Mouse (Mus musculus): ENCODE results near the gene Pced1b. TPM values are rescaled to one million over a fixed set of nuclear protein-coding genes. Genes with fewer than 3 reads are reported as not detected.

The Pced1b gene
- polyA plus RNA-seq, 1 experiment: 24.8 TPM

DNA sequence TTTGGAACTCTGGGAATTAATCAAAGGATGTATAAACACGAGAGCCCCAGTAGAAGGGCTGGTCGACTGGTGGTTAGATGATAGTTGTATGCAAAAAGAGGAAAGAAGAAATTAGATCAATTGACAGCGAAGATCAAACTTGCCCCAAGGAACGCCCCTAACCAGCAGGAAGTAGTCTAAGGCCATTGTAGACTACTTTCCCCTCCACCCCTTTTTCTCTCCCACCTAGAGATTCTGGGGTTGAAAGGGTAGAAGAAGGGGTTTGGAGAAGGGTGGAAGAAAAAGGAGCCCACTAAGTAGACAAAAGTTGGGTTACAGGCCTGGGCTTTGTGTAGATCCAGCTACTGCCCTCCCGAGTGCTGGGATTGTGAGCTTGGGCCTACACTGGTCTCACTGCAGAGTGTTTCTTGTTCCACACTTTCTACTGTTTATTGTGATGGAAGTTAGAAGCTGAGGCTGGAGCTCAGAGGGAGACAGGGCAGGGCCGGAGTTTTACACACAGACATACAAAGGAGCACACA is 125.8 kb downstream of the Pced1b start:
- WGBS: 61% methylated on average over 6 of the region's 6 CpGs
- no peak for TF ChIP-seq POLR2A (IDR thresholded peaks at IDR 0.05; ENCODE audit: borderline replicate concordance, extremely low read depth, low read depth, low read length)
- no peak for TF ChIP-seq CTCF (IDR thresholded peaks at IDR 0.05; ENCODE audit: insufficient read depth, low read length)
- DNase-seq: no peak
- Histone ChIP-seq H3K4me3 (replicated peaks; ENCODE audit: extremely low read depth, low read depth, low read length) (no peak overlapping the region), H3K4me1 (ENCODE audit: control insufficient read depth, insufficient read depth, low read length) (peaks cover 7% of the 10 kb centered on the region; the same call in 1 of the 2 replicates)

DNA sequence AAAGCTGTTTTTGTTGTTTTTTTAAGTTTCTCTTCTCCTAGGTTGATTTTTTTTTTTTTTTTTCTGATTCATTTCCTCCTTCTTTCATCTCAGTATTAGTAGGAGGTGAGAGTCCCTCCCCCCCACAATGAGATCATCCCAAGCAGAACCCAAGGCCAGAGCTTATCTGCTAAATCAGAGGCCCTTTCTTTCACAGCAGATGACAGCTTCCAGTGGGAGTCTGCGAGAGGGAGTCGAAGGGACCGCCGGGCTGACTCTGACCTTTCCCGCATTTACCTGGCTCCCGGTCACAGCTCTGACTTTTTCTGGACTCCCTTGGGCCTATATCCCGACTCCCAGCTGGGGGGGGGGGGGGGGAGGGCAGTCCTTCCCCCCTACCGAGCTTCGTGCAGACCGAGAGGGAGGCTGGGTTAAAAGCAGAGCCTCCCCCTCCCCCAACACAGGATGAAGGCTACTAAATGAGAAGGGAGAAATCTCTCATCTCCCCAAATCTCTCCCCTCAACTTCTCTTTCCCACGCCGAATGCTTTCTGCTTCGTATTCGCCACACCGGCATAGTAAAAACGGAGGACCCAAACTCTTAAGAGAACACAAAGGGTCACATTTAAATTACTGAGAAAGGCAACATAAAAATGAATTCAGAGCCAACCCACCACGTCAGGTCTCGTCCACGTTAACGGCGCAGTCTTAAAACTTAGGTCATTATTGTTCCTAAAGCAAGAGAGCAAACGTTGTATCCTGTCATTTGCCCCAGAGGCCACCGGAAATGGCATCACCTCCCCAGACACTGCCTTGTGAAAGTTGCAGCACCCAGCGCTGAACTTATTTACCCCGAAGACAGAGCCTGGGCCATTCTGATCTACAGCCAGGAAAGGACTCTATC is 126.5 kb downstream of the Pced1b start:
- Histone ChIP-seq H3K4me3 (replicated peaks; ENCODE audit: extremely low read depth, low read depth, low read length) (peak overlapping the region; percentile 0), H3K4me1 (ENCODE audit: control insufficient read depth, insufficient read depth, low read length) (peaks cover 7% of the 10 kb centered on the region; the same call in 1 of the 2 replicates)
- 25% methylated on average over 24 of the region's 25 CpGs for WGBS
- TF ChIP-seq POLR2A (IDR thresholded peaks at IDR 0.05; ENCODE audit: borderline replicate concordance, extremely low read depth, low read depth, low read length) (no peak), CTCF (IDR thresholded peaks at IDR 0.05; ENCODE audit: insufficient read depth, low read length) (no peak)
- DNase-seq: no peak

DNA sequence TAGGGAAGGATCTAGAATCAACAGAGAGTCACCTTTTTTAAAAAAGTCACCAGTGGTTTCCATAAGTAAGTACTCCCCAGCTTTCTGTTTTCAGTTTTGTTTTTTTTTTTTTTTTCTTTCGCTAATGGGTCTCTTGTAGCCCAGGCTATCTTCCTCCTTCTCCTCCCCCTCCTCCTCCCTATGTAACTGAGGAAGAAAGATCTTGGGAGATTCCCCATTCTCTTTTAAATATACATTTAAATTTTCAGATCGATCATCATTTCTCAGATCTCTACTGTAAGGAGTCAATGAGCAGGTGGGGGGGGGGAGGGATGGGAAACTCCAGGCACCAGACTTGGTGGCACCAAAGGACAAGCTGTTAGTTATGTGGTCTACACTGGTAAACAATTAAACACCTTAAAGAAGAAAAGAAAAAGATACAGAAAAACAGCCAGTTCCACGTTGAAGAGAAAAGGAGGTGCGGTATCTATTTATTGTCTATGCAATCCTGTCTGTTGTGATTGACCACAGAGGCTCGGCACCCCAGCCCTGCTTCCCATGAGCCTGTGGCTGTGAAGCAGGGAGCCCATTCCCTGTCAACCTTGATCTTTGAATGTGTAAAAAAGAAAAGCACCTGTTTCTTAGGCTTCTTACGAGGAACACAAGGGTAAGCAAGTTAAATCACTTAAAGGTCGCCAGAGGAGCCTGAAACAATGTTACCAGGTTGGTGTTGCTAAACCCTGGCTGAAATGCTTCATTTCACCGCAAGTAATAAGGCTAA is 127.4 kb downstream of the Pced1b start:
- Histone ChIP-seq H3K4me3 (replicated peaks; ENCODE audit: extremely low read depth, low read depth, low read length) (no peak overlapping the region), H3K4me1 (ENCODE audit: control insufficient read depth, insufficient read depth, low read length) (peaks cover 7% of the 10 kb centered on the region; the same call in 1 of the 2 replicates)
- no peak for DNase-seq
- TF ChIP-seq CTCF (IDR thresholded peaks at IDR 0.05; ENCODE audit: insufficient read depth, low read length) (no peak), POLR2A (IDR thresholded peaks at IDR 0.05; ENCODE audit: borderline replicate concordance, extremely low read depth, low read depth, low read length) (no peak)
- 77% methylated on average over 8 of the region's 8 CpGs for WGBS

DNA sequence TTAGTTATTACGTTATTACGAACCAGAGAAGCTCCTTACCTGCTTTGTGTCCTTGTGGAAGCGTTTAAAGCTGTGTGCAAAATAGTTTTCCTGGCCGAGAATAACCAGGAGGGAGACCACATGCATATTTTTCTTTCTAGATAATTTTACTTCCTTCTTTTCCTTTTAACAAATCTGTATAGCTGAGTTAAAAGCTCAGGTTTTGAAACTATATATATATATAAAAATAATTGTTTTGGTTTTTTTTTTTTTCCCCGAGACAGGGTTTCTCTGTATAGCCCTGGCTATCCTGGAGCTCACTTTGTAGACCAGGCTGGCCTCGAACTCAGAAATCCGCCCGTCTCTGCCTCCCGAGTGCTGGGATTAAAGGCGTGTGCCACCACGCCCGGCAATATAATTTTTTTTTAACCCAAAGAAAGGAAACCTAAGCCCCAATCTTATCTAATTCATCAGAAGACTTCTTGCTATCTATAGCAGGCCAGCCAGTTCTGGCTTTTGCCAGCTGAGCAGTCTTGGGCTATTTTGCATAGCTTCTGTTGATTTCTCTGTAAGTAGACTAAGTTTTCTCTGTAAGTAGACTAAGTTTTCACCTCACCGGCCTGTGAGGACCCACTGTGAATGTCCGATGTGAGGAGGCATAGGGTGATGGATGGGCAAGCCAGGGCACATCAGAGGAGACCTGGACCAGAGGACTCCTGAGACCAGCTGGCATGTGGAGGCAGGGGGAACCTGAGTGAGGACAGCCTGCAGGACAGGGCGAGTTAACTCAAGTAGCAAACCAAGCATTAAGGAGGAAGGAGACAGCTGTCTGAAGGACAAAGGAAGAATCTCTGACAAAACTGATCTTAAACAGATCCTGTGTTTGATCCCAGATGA is 128.2 kb downstream of the Pced1b start:
- Histone ChIP-seq H3K4me1 (ENCODE audit: control insufficient read depth, insufficient read depth, low read length) (peaks cover 8% of the 10 kb centered on the region), H3K4me3 (replicated peaks; ENCODE audit: extremely low read depth, low read depth, low read length) (no peak overlapping the region)
- TF ChIP-seq CTCF (IDR thresholded peaks at IDR 0.05; ENCODE audit: insufficient read depth, low read length) (no peak), POLR2A (IDR thresholded peaks at IDR 0.05; ENCODE audit: borderline replicate concordance, extremely low read depth, low read depth, low read length) (no peak)
- 93% methylated on average over 15 of the region's 15 CpGs for WGBS
- no peak for DNase-seq

DNA sequence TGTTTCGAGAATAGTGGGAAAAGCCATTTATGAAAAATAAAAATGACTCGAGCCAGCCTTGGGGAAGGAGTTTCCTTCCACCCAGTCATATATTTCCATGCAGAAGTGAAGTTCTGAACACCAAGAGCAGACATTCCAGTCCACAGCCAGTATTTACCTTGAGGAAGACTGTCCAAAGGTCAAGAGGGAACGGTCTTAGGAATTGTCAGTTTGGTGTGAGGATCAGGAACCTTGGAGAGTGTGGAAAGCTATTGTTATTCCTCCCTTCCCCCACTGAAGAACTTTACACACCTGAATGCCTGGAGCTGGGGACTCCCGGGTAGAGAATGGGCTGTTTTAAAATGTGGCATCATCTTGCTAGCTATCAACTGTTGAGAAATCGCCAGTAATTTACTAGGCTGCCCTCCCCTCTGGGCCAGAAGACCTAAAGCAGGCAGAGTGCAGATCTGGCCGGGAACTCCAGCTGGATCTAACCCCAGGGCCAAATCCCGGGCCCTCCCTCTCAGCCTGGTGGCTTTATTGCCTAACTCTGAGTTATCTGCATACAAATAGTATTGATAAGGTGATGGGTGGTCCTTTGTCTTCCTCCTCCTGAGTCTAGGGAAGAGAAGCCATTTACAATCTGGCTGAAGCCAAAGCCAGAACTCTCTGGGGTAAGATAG is 129.3 kb downstream of the Pced1b start:
- no peak for TF ChIP-seq POLR2A (IDR thresholded peaks at IDR 0.05; ENCODE audit: borderline replicate concordance, extremely low read depth, low read depth, low read length)
- no peak for TF ChIP-seq CTCF (IDR thresholded peaks at IDR 0.05; ENCODE audit: insufficient read depth, low read length)
- Histone ChIP-seq H3K4me1 (ENCODE audit: control insufficient read depth, insufficient read depth, low read length) (peaks cover 10% of the 10 kb centered on the region), H3K4me3 (replicated peaks; ENCODE audit: extremely low read depth, low read depth, low read length) (no peak overlapping the region)
- DNase-seq: no peak
- WGBS: 64% methylated on average over 7 of the region's 7 CpGs

DNA sequence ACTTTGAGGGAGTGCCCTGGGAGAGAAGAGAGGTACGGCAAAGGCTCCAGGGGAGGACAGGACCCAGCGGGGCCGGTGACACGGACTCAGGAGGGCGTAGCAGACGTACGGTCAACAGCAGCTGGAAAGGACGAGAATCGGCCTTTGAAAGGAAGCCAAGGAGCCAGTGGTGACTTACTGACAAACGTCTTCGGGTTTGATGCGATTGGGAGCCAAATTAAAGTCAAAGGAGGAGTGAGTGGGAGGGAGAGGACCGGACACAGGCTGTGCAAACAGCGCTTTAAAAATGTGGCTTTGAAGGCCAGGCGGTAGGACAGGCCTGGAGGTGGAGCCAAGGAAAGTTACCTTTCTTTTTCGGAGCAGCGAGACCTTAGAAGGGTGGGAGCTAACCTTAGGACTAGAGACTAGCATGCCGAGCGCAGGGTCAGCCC is 129.9 kb downstream of the Pced1b start:
- H3K4me1 ChIP-seq (ENCODE audit: control insufficient read depth, insufficient read depth, low read length): peaks cover 10% of the 10 kb centered on the region
- peak overlapping the region; percentile 17 for H3K4me3 ChIP-seq (replicated peaks; ENCODE audit: extremely low read depth, low read depth, low read length)
- DNase-seq: peak; percentile 34
- no peak for TF ChIP-seq POLR2A (IDR thresholded peaks at IDR 0.05; ENCODE audit: borderline replicate concordance, extremely low read depth, low read depth, low read length)
- TF ChIP-seq CTCF (IDR thresholded peaks at IDR 0.05; ENCODE audit: insufficient read depth, low read length): no peak
- WGBS: 39% methylated on average over 19 of the region's 19 CpGs

DNA sequence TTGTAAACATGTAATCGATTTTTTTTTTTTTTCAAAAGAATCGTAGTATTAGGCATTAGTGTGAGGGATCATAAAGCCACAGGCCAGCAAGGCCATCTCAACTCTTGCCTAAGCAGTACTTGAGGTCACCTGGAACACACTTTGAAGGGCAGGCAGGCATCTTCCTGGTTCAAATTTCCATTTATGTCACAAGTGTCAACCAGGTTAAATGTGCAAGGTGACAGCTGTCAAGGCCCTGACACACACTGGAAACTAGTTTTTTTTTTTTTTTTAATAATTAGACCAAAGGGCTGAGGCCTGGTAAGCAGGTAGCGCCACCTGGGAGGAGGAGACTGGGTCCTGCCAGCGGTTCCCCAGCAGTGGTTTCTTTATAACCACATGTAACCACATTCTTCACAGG is 131.2 kb downstream of the Pced1b start:
- 88% methylated on average over 4 of the region's 4 CpGs for WGBS
- peaks cover 6% of the 10 kb centered on the region for H3K4me1 ChIP-seq (ENCODE audit: control insufficient read depth, insufficient read depth, low read length)

DNA sequence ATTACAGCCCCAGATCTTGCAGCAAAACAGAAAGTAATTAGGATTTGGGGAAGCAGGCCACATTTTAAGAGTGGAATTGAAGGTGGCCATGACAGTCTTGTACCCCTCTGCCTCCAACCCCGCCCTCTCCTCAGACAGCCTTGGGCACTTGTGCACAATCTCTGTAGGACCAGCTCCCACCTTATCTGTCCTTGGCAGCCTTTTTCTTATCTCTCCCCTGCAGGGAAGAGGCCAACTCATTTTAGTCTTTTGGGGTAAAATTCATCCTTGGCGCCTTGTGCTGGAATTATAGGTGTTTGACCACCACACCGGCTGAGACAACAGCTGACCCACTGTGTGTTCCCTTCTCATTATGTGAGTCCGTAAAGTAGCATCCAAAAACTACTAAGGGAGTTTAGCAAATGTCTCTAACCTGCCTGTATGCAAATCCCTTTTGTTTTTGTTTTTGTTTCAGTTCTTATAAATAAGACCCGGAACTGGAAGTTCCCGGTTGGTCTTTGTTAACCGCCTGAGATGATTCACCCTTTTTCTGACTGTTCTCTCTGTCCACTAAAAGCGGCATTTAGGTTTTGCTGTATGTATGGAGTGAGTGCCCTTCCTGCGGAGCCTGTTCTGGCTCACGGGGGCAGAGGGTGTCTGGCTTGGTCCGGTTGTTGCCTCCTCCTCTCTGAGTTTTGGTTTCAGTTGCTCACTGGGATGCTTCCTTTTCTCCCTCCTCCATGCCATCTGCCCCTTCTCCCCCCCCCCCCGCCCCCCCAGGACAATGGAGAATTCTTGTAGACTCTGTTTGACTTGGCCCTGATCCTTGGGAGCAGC is 132.8 kb downstream of the Pced1b start:
- peaks cover 6% of the 10 kb centered on the region for H3K4me1 ChIP-seq (ENCODE audit: control insufficient read depth, insufficient read depth, low read length)
- TF ChIP-seq CTCF (IDR thresholded peaks at IDR 0.05; ENCODE audit: insufficient read depth, low read length): no peak
- no peak for TF ChIP-seq POLR2A (IDR thresholded peaks at IDR 0.05; ENCODE audit: borderline replicate concordance, extremely low read depth, low read depth, low read length)
- 58% methylated on average over 11 of the region's 12 CpGs for WGBS
- no peak for DNase-seq
- peak overlapping the region; percentile 59 for H3K4me3 ChIP-seq (replicated peaks; ENCODE audit: extremely low read depth, low read depth, low read length)

More for the DNA sequence above, 131.2 kb downstream of the Pced1b start:
- no peak for DNase-seq
- TF ChIP-seq POLR2A (IDR thresholded peaks at IDR 0.05; ENCODE audit: borderline replicate concordance, extremely low read depth, low read depth, low read length) (no peak), CTCF (IDR thresholded peaks at IDR 0.05; ENCODE audit: insufficient read depth, low read length) (no peak)
- H3K4me3 ChIP-seq (replicated peaks; ENCODE audit: extremely low read depth, low read depth, low read length): no peak overlapping the region
